Mouse (Mus musculus): Measurements from ENCODE around the gene Sf3a2.
"Not testable (repeated sequence)": the region's sequence is repeated elsewhere in the genome, so short reads cannot be mapped to it uniquely, and the experiment has no call there.

Gene Sf3a2

GRCm38 (mm10) chr10:80827063-80827869 lies 29.3 kb downstream of the Sf3a2 start:
- no peak for DNase-seq

- no peak for DNase-seq
Measured at GRCm38 (mm10) chr10:80827870-80828420, 29.9 kb downstream of the Sf3a2 start.

GRCm38 (mm10) chr10:80828587-80828986 lies 30.6 kb downstream of the Sf3a2 start:
- DNase-seq, result not testable (repeated sequence)

- no peak for DNase-seq
Measured at GRCm38 (mm10) chr10:80829359-80830278, 31.6 kb downstream of the Sf3a2 start.

- peak; percentile 80 to 88 for DNase-seq
Measured at GRCm38 (mm10) chr10:80831136-80831535, 33.1 kb downstream of the Sf3a2 start.

- DNase-seq, result no peak
Measured at GRCm38 (mm10) chr10:80832818-80833217, 34.8 kb downstream of the Sf3a2 start.

GRCm38 (mm10) chr10:80835617-80836016 lies 37.6 kb downstream of the Sf3a2 start:
- DNase-seq, result no peak

GRCm38 (mm10) chr10:80836949-80837379 lies 39.0 kb downstream of the Sf3a2 start:
- DNase-seq, result no peak

- DNase-seq, result no peak
Measured at GRCm38 (mm10) chr10:80837827-80838226, 39.8 kb downstream of the Sf3a2 start.

- no peak for DNase-seq
Measured at GRCm38 (mm10) chr10:80838346-80838912, 40.4 kb downstream of the Sf3a2 start.

GRCm38 (mm10) chr10:80839848-80840247 lies 41.9 kb downstream of the Sf3a2 start:
- no peak for DNase-seq

- no peak for DNase-seq
Measured at GRCm38 (mm10) chr10:80841685-80842084, 43.7 kb downstream of the Sf3a2 start.

GRCm38 (mm10) chr10:80842334-80842733 lies 44.3 kb downstream of the Sf3a2 start:
- DNase-seq, result no peak

- no peak for DNase-seq
Measured at GRCm38 (mm10) chr10:80843087-80843930, 45.3 kb downstream of the Sf3a2 start.

GRCm38 (mm10) chr10:80843931-80844547 lies 46.0 kb downstream of the Sf3a2 start, which contains the start of gene Lingo3:
Gene Lingo3 (minus strand): TSS chr10:80844039.
- no peak for DNase-seq

- no peak for DNase-seq
Measured at GRCm38 (mm10) chr10:80845055-80845693, 47.2 kb downstream of the Sf3a2 start.

- DNase-seq, result no peak
Measured at GRCm38 (mm10) chr10:80845732-80846131, 47.7 kb downstream of the Sf3a2 start.

- DNase-seq, result peak; percentile 64 to 81
Measured at GRCm38 (mm10) chr10:80848571-80848970, 50.6 kb downstream of the Sf3a2 start.

Measured in lung, adult 18-20 months (tissue).